Mouse (Mus musculus): Measurements from ENCODE around the gene Lamtor2.
"Not testable (repeated sequence)": the region's sequence is repeated elsewhere in the genome, so short reads cannot be mapped to it uniquely, and the experiment has no call there.

- not testable (repeated sequence) for TF ChIP-seq CTCF (IDR thresholded peaks at IDR 0.05; ENCODE audit: borderline replicate concordance, extremely low read depth, insufficient read depth, insufficient read length); POLR2A (IDR thresholded peaks at IDR 0.05; ENCODE audit: borderline replicate concordance, extremely low read depth, insufficient read depth, insufficient read length, poor library complexity, severe bottlenecking)
These were observed 25.0 kb upstream of the Lamtor2 start for GRCm38 (mm10) chr3:88577846-88578245.
